Mouse (Mus musculus): Measurements from ENCODE around the gene AC161166.1.

DNA sequence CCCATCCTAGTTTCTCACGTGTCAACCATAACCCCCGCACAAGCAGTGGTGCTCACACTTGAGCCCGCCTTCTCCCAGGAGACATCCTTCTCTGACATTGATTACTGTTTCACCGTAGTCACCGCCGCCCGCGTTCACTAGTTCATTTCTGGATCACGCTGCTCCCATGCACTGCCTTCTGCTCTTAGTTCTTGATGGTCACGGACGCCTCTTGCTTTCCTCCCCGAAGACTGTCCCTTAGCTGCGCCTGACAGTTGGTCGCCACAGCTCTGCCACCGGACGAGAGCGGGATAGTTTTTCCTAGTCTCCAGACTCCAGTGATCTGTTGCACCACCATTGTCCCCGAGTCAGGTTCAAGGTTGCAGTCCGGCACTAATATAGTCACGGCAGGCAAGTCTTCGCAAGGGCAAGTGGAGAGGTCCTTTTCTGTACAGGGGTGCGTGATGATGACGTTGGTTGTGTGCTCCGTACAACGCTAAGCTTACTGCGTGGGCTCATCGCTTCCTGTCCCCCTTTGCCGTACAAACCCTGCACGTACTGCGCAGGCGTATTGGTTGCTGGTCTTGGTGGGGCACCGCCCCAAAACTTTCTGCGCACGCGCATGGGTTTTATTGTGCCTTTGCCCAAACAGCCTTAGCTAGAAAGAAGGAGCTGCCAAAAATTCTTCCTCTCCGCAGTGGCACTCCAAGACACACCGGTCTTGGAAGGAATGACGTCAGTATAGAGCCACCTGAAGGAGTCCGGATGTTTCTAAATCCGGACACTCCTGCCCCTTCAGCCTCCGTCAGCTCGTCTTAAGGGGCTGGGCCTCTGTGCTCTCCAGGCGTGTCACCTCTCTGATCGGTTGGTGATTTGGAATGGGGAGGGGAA, 18.0 kb upstream of the AC161166.1 start, which contains the start of gene Irgq:
- TF ChIP-seq CTCF (IDR thresholded peaks at IDR 0.05; ENCODE audit: low read depth, low read length) (no peak), TAL1 (conservative IDR thresholded peaks at IDR 0.05; ENCODE audit: low read depth, low read length) (no peak), GATA1 (IDR thresholded peaks at IDR 0.05; ENCODE audit: borderline replicate concordance, low read length) (no peak)

Measured in G1E (cell line).